Mouse (Mus musculus): ENCODE measurements around the gene Myo9b. TPM values are rescaled to one million over a fixed set of nuclear protein-coding genes. Genes with fewer than 3 reads are reported as not detected.
"Not testable (repeated sequence)": the region's sequence is repeated elsewhere in the genome, so short reads cannot be mapped to it uniquely, and the experiment has no call there.

The Myo9b gene
- polyA plus RNA-seq, 1 experiment from 2014 or later, result 18.3 TPM

- Histone ChIP-seq H3K36me3 (ENCODE audit: poor library complexity, severe bottlenecking) (peaks cover 51% of the 10 kb centered on the region), H3K4me3 (no peak overlapping the region), H3K27ac (no peak overlapping the region), H3K9ac (no peak overlapping the region), H3K9me3 (replicated peaks) (peaks cover 11% of the 10 kb centered on the region), H3K27me3 (no peaks in the 10 kb centered on the region), H3K4me2 (no peak overlapping the region), H3K4me1 (no peaks in the 10 kb centered on the region)
- 99% methylated on average over 3 of the region's 3 CpGs for WGBS
- ATAC-seq, result no peak
These were observed 27.2 kb downstream of the Myo9b start for GRCm38 (mm10) chr8:71299716-71300115.

DNA sequence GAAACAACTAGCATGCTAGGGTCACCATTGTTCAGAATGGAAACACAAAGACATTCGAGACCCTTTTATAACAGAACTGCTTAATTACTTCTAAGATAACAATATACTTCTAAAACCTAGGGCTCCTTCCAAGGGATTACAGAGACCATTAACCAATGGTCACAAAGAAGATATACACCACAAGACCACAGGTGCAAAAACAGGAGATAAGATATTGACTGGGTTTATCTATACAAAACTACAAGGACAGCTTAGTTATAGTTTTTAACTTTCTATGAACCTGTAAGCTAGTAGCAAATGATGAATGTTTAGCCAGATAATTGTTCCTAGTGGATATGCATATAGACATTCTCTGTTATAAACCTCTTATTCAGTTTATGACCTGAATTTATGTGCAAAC lies 30.3 kb downstream of the Myo9b start:
- Histone ChIP-seq H3K9ac (no peak overlapping the region), H3K9me3 (replicated peaks) (peaks cover 11% of the 10 kb centered on the region), H3K27me3 (no peaks in the 10 kb centered on the region), H3K36me3 (ENCODE audit: poor library complexity, severe bottlenecking) (peaks cover 31% of the 10 kb centered on the region), H3K27ac (no peak overlapping the region), H3K4me2 (no peak overlapping the region), H3K4me3 (no peak overlapping the region), H3K4me1 (no peaks in the 10 kb centered on the region)
- no peak for ATAC-seq
- 97% methylated on average over 1 of the region's 1 CpGs for WGBS

DNA sequence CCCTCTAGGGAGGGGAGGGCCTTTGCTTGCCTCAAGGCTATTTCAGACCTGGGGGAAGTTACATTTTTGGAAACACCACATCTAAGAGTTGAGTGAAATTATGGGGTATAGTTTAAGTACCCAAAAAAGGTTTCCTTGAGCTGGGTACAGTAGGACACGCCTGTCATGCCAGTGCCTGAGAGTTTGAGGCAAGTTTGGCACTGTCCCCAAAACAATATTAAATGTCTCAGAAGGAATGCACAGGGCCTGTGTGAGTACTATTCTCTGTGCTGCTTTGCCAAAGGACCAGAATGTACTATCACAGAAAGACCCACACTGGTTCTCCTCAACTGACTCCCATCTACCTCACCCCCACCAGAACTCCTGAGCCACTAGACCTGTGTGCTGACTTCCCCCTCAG lies 31.1 kb downstream of the Myo9b start:
- WGBS, result 88% methylated on average over 1 of the region's 1 CpGs
- Histone ChIP-seq H3K27ac (no peak overlapping the region), H3K4me2 (no peak overlapping the region), H3K9ac (no peak overlapping the region), H3K9me3 (replicated peaks) (peaks cover 11% of the 10 kb centered on the region), H3K4me3 (no peak overlapping the region), H3K27me3 (no peaks in the 10 kb centered on the region), H3K4me1 (no peaks in the 10 kb centered on the region), H3K36me3 (ENCODE audit: poor library complexity, severe bottlenecking) (peaks cover 31% of the 10 kb centered on the region)
- no peak for ATAC-seq

DNA sequence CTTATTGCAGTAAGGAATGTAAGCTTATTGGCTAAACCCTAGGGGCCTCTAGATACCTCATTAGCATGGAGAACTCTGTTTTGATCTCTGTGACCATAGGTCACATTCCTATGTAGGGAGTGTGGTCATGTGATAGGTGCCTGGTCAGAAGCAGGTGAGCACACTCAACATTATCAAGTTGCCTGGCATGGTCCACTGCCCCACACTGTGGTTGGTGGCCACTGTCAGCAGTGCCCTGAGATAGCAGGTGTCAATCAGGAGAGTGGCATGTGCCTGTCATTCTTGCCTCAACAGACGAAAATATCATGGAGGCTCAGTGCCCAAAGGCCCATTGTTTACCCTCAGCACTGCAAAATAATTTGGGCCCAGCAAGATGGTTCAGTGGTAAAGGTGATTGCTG lies 33.5 kb downstream of the Myo9b start:
- Histone ChIP-seq H3K4me2 (no peak overlapping the region), H3K9ac (no peak overlapping the region), H3K36me3 (ENCODE audit: poor library complexity, severe bottlenecking) (peaks cover 23% of the 10 kb centered on the region), H3K9me3 (replicated peaks) (peaks cover 11% of the 10 kb centered on the region), H3K27ac (no peak overlapping the region), H3K4me3 (no peak overlapping the region), H3K27me3 (no peaks in the 10 kb centered on the region), H3K4me1 (no peaks in the 10 kb centered on the region)
- ATAC-seq, result no peak
- 74% methylated on average over 1 of the region's 1 CpGs for WGBS

- H3K27me3 ChIP-seq, result no peaks in the 10 kb centered on the region
- WGBS, result 90% methylated on average over 1 of the region's 1 CpGs
These were observed 34.9 kb downstream of the Myo9b start for GRCm38 (mm10) chr8:71307371-71307770.

DNA sequence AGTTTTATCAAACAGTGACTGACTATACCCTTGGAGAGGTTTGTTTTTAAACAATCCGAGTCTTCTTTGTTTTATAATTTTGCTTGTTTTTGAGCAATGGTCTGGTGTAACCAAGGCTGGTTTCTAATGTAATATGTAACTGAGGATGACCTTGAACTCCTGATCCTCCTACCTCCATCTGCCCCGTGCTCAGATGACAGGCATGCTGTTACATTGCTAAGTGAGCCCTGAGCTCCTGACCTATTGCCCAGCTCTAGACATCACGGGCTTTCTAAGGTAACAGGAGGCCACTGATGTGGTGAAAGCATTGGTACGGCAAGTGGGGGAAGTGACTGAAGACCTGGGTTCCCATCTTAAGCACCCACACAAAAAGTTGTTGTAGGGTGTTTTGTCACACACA lies 35.4 kb downstream of the Myo9b start:
- Histone ChIP-seq H3K4me3 (no peak overlapping the region), H3K4me2 (no peak overlapping the region), H3K4me1 (peaks cover 7% of the 10 kb centered on the region), H3K9me3 (replicated peaks) (no peaks in the 10 kb centered on the region), H3K27me3 (no peaks in the 10 kb centered on the region), H3K36me3 (ENCODE audit: poor library complexity, severe bottlenecking) (peaks cover 12% of the 10 kb centered on the region), H3K27ac (no peak overlapping the region), H3K9ac (no peak overlapping the region)
- no peak for ATAC-seq
- 89% methylated on average over 4 of the region's 4 CpGs for WGBS

More at GRCm38 (mm10) chr8:71307371-71307770, 34.9 kb downstream of the Myo9b start:
- no peak overlapping the region for H3K4me3 ChIP-seq
- peaks cover 16% of the 10 kb centered on the region for H3K36me3 ChIP-seq (ENCODE audit: poor library complexity, severe bottlenecking)
- no peak overlapping the region for H3K9ac ChIP-seq
- no peak overlapping the region for H3K27ac ChIP-seq
- peaks cover 5% of the 10 kb centered on the region; the same call in 1 of the 2 replicates for H3K9me3 ChIP-seq (replicated peaks)
- no peak overlapping the region for H3K4me2 ChIP-seq
- ATAC-seq, result no peak
- peaks cover 1% of the 10 kb centered on the region for H3K4me1 ChIP-seq

GRCm38 (mm10) chr8:71310446-71310845 lies 37.9 kb downstream of the Myo9b start:
- Histone ChIP-seq H3K4me1 (peaks cover 7% of the 10 kb centered on the region), H3K4me2 (no peak overlapping the region), H3K9ac (no peak overlapping the region), H3K4me3 (no peak overlapping the region), H3K36me3 (ENCODE audit: poor library complexity, severe bottlenecking) (peaks cover 8% of the 10 kb centered on the region), H3K27me3 (no peaks in the 10 kb centered on the region), H3K9me3 (replicated peaks) (no peaks in the 10 kb centered on the region), H3K27ac (no peak overlapping the region)
- ATAC-seq, result no peak
- WGBS, result 83% methylated on average over 6 of the region's 6 CpGs

GRCm38 (mm10) chr8:71312700-71313099 lies 40.2 kb downstream of the Myo9b start:
- no peak overlapping the region for H3K4me2 ChIP-seq
- no peak overlapping the region for H3K9ac ChIP-seq
- 77% methylated on average over 1 of the region's 1 CpGs for WGBS
- H3K27me3 ChIP-seq, result no peaks in the 10 kb centered on the region
- H3K4me3 ChIP-seq, result no peak overlapping the region
- ATAC-seq, result no peak
- peaks cover 20% of the 10 kb centered on the region for H3K36me3 ChIP-seq (ENCODE audit: poor library complexity, severe bottlenecking)
- peaks cover 7% of the 10 kb centered on the region for H3K4me1 ChIP-seq
- H3K9me3 ChIP-seq (replicated peaks), result no peaks in the 10 kb centered on the region
- no peak overlapping the region for H3K27ac ChIP-seq

DNA sequence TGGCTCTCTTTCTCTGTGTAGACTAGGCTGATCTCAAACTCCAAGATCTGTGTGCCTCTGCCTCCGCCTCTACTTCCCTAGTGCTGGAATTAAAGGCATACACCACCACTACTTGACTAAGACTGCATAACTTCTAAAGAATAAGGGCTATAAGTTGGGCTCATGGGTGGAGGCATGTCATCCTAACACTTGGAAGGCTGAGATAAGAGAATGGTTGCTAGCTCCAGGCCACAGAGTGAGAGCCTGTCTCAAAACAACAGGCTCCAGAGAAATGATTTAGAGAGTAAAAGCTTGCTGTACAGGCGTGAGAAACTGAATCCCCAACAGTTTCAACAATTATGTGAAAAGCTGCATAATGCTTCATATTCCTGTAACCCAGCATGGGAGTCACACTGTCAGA lies 41.4 kb downstream of the Myo9b start:
- Histone ChIP-seq H3K27me3 (no peaks in the 10 kb centered on the region), H3K4me1 (peaks cover 7% of the 10 kb centered on the region), H3K9me3 (replicated peaks) (no peaks in the 10 kb centered on the region), H3K36me3 (ENCODE audit: poor library complexity, severe bottlenecking) (peaks cover 21% of the 10 kb centered on the region), H3K9ac (no peak overlapping the region), H3K4me3 (no peak overlapping the region), H3K27ac (no peak overlapping the region), H3K4me2 (no peak overlapping the region)
- no peak for ATAC-seq
- 90% methylated on average over 2 of the region's 2 CpGs for WGBS

DNA sequence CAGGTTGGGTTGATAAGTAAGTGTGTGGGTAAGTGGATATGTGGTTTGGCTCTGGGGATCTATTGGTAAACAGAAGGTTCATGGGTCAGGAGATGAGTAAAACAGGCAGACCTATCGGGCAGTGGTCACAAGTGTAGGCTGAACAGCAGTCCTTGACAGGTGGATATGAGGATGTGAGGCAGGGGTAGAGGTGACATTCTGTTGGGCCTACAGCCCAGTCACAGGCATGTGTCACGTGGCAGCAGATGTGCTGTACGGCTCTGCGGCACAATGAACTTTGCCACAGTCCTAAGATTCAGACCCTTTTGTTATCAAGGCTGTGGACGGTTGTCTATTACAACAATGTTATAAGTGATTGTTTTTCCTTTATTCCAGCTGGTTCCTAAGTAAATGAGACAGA lies 43.5 kb downstream of the Myo9b start:
- Histone ChIP-seq H3K4me2 (no peak overlapping the region), H3K4me1 (peaks cover 7% of the 10 kb centered on the region), H3K27me3 (no peaks in the 10 kb centered on the region), H3K36me3 (ENCODE audit: poor library complexity, severe bottlenecking) (peaks cover 24% of the 10 kb centered on the region), H3K9ac (no peak overlapping the region), H3K27ac (no peak overlapping the region), H3K4me3 (no peak overlapping the region), H3K9me3 (replicated peaks) (no peaks in the 10 kb centered on the region)
- ATAC-seq, result no peak
- WGBS, result 95% methylated on average over 5 of the region's 5 CpGs

- Histone ChIP-seq H3K36me3 (ENCODE audit: poor library complexity, severe bottlenecking) (peaks cover 29% of the 10 kb centered on the region), H3K9me3 (replicated peaks) (no peaks in the 10 kb centered on the region), H3K9ac (no peak overlapping the region), H3K27me3 (no peaks in the 10 kb centered on the region), H3K27ac (no peak overlapping the region), H3K4me2 (no peak overlapping the region), H3K4me1 (peaks cover 7% of the 10 kb centered on the region), H3K4me3 (no peak overlapping the region)
- ATAC-seq, result no peak
These were observed 44.0 kb downstream of the Myo9b start for GRCm38 (mm10) chr8:71316486-71317031.

DNA sequence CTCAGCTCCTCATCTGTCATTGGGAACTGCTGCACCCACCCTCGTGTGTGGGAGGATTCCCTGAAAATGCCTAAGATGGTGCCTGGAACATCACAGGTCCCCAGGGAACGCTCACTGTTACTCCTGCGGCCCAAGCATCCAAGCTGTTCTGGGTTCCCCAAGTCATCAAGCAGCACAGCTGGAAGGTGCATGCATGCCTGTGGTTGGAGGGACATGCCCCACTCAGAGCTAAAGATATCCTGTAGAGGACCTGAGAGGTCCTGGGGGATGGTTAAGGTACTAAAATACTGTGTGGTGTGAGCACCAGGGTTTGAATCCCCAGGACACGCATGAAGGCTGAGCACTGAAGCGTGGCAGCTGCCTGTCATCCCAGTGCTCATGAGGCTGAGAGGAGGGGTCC lies 46.1 kb downstream of the Myo9b start:
- ATAC-seq; H3K4me3 ChIP-seq; H3K27ac ChIP-seq; H3K9ac ChIP-seq; H3K4me2 ChIP-seq; H3K27me3 ChIP-seq; H3K9me3 ChIP-seq (replicated peaks); H3K4me1 ChIP-seq: not testable (repeated sequence)
- WGBS, result 89% methylated on average over 5 of the region's 5 CpGs
- peaks cover 49% of the 10 kb centered on the region for H3K36me3 ChIP-seq (ENCODE audit: poor library complexity, severe bottlenecking)

GRCm38 (mm10) chr8:71319760-71320159 lies 47.2 kb downstream of the Myo9b start:
- H3K4me1 ChIP-seq; H3K4me2 ChIP-seq; H3K27ac ChIP-seq; H3K9ac ChIP-seq; H3K27me3 ChIP-seq; H3K4me3 ChIP-seq; ATAC-seq; H3K9me3 ChIP-seq (replicated peaks): not testable (repeated sequence)
- 90% methylated on average over 2 of the region's 2 CpGs for WGBS
- H3K36me3 ChIP-seq (ENCODE audit: poor library complexity, severe bottlenecking), result peaks cover 59% of the 10 kb centered on the region

All from forebrain, embryonic 13.5 days (tissue).